Mouse (Mus musculus) G1E (cell line): ENCODE results near the gene Myocd.

Experiments used
- CTCF ChIP-seq: IDR thresholded peaks from 2 replicates; pipeline ENCODE4 v1.5.1; 2012; ENCODE audit warnings: low read depth, low read length, inconsistent platforms, mixed read lengths
- GATA1 ChIP-seq: IDR thresholded peaks from 2 replicates; pipeline ENCODE4 v1.6.1; 2012; ENCODE audit warnings: borderline replicate concordance, low read length, inconsistent platforms, mixed read lengths

DNA sequence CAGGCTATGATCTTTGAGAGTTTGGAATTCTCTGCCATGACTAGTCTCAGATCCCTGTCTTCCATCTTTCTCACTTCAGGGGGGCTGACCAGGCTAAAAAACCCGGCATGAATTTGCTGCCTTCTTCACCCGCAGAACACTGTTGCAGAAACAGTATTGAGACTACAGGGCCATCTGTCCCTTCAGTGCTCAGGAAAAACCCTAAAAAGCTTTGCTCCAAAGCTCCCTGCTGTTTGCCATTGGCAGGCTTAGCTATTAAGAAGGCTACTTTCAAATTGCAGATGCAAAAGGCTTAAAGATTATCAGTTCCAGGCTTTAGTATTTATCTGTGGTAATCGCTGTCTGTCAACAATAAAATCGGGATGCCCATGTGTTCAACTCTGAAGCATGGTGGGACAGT lies 38.0 kb downstream of the Myocd start:
- TF ChIP-seq CTCF (no peak), GATA1 (no peak)
